Mouse (Mus musculus): Measurements from ENCODE around the gene Skap1. TPM values are rescaled to one million over a fixed set of nuclear protein-coding genes. Genes with fewer than 3 reads are reported as not detected.

Skap1 gene
- polyA plus RNA-seq, 1 experiment, result 2.3 TPM

- TF ChIP-seq CTCF (IDR thresholded peaks at IDR 0.05; ENCODE audit: borderline replicate concordance, extremely low read depth, insufficient read depth, insufficient read length), result peak; percentile 73
- no peak for TF ChIP-seq POLR2A (IDR thresholded peaks at IDR 0.05; ENCODE audit: borderline replicate concordance, extremely low read depth, insufficient read depth, insufficient read length, poor library complexity, severe bottlenecking)
- DNase-seq (ENCODE audit: low read depth), result peak; percentile 92
These were observed 271.5 kb downstream of the Skap1 start for GRCm38 (mm10) chr11:96735908-96736307.

- TF ChIP-seq POLR2A (IDR thresholded peaks at IDR 0.05; ENCODE audit: borderline replicate concordance, extremely low read depth, insufficient read depth, insufficient read length, poor library complexity, severe bottlenecking) (no peak), CTCF (IDR thresholded peaks at IDR 0.05; ENCODE audit: borderline replicate concordance, extremely low read depth, insufficient read depth, insufficient read length) (no peak)
- no peak for DNase-seq (ENCODE audit: low read depth)
These were observed 272.0 kb downstream of the Skap1 start for GRCm38 (mm10) chr11:96736361-96736760.

GRCm38 (mm10) chr11:96737673-96738471, 273.5 kb downstream of the Skap1 start:
- DNase-seq (ENCODE audit: low read depth), result peak; percentile 50
- TF ChIP-seq CTCF (IDR thresholded peaks at IDR 0.05; ENCODE audit: borderline replicate concordance, extremely low read depth, insufficient read depth, insufficient read length) (peak; percentile 44; the same call in 1 of the 2 replicates), POLR2A (IDR thresholded peaks at IDR 0.05; ENCODE audit: borderline replicate concordance, extremely low read depth, insufficient read depth, insufficient read length, poor library complexity, severe bottlenecking) (no peak)

- DNase-seq (ENCODE audit: low read depth), result no peak
- TF ChIP-seq POLR2A (IDR thresholded peaks at IDR 0.05; ENCODE audit: borderline replicate concordance, extremely low read depth, insufficient read depth, insufficient read length, poor library complexity, severe bottlenecking) (no peak), CTCF (IDR thresholded peaks at IDR 0.05; ENCODE audit: borderline replicate concordance, extremely low read depth, insufficient read depth, insufficient read length) (no peak)
These were observed 276.4 kb downstream of the Skap1 start for GRCm38 (mm10) chr11:96740796-96741195.

GRCm38 (mm10) chr11:96741995-96742394, 277.6 kb downstream of the Skap1 start:
- DNase-seq (ENCODE audit: low read depth), result peak; percentile 86
- TF ChIP-seq CTCF (IDR thresholded peaks at IDR 0.05; ENCODE audit: borderline replicate concordance, extremely low read depth, insufficient read depth, insufficient read length) (no peak), POLR2A (IDR thresholded peaks at IDR 0.05; ENCODE audit: borderline replicate concordance, extremely low read depth, insufficient read depth, insufficient read length, poor library complexity, severe bottlenecking) (no peak)

GRCm38 (mm10) chr11:96743000-96743399, 278.6 kb downstream of the Skap1 start:
- peak; percentile 74 for DNase-seq (ENCODE audit: low read depth)

DNA sequence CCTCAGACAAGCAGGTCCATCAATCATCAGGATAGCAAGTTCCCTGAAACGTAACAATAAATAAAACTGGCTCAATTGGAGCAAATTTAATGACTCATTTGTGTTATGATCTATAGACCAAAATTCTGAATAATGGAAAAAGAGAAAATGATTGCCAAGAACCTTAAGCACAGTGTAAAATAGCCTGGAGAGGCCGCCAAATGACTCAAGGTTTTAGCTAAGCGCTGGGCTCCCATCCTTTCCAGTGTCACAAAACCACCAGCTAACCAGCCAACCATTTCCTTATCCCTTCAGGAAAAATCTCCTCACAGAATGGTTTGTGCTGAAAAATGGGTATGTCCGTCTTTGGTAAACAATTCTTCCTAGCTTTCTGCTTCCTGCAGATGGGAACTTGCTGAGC, 279.5 kb downstream of the Skap1 start:
- TF ChIP-seq CTCF (IDR thresholded peaks at IDR 0.05; ENCODE audit: borderline replicate concordance, extremely low read depth, insufficient read depth, insufficient read length) (no peak), POLR2A (IDR thresholded peaks at IDR 0.05; ENCODE audit: borderline replicate concordance, extremely low read depth, insufficient read depth, insufficient read length, poor library complexity, severe bottlenecking) (no peak)
- no peak for DNase-seq (ENCODE audit: low read depth)

More at GRCm38 (mm10) chr11:96743000-96743399, 278.6 kb downstream of the Skap1 start:
- TF ChIP-seq CTCF (IDR thresholded peaks at IDR 0.05; ENCODE audit: borderline replicate concordance, extremely low read depth, insufficient read depth, insufficient read length) (no peak), POLR2A (IDR thresholded peaks at IDR 0.05; ENCODE audit: borderline replicate concordance, extremely low read depth, insufficient read depth, insufficient read length, poor library complexity, severe bottlenecking) (no peak)

DNA sequence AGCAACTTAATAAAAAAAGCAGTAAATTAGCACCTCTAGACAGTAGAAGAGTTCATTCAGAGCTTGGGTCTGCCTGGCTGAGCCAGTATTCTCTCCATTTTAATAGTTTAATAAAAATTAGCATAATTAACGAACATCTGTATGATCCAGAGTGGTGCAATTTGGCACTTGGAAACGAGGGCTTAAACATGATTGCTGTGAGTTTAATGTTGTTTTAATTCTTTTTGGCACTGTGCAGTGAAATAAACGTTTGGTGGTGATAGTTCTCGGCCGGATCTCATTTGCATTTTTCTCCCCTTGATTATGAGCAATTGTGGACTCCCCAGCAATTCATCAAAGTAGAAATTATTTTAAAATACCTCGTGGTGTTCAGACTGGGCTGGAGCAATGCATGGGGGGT, 282.3 kb downstream of the Skap1 start:
- TF ChIP-seq POLR2A (IDR thresholded peaks at IDR 0.05; ENCODE audit: borderline replicate concordance, extremely low read depth, insufficient read depth, insufficient read length, poor library complexity, severe bottlenecking) (no peak), CTCF (IDR thresholded peaks at IDR 0.05; ENCODE audit: borderline replicate concordance, extremely low read depth, insufficient read depth, insufficient read length) (no peak)
- peak; percentile 51 for DNase-seq (ENCODE audit: low read depth)

- no peak for DNase-seq (ENCODE audit: low read depth)
These were observed 283.2 kb downstream of the Skap1 start for GRCm38 (mm10) chr11:96747555-96747954.

DNA sequence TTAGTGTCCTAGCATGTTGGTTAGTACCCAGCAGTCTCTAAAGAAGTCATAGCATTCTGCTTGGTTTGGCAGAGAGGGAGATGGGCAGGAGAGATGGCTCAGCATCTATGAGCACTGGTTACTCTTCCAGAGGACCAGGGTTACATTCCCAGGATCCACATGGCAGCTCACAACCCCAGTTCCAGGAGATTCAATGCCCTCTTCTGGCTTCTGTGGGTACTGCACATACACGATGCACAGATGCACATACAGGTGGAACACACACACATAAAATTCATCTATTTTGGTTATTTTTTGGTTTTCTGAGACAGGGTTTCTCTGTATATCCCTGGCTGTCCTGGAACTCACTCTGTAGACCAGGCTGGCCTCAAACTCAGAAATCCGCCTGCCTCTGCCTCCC, 290.9 kb downstream of the Skap1 start:
- DNase-seq (ENCODE audit: low read depth), result no peak
- peak; percentile 4; the same call in 1 of the 2 replicates for TF ChIP-seq CTCF (IDR thresholded peaks at IDR 0.05; ENCODE audit: borderline replicate concordance, extremely low read depth, insufficient read depth, insufficient read length)
- TF ChIP-seq POLR2A (IDR thresholded peaks at IDR 0.05; ENCODE audit: borderline replicate concordance, extremely low read depth, insufficient read depth, insufficient read length, poor library complexity, severe bottlenecking), result no peak

More at GRCm38 (mm10) chr11:96747555-96747954, 283.2 kb downstream of the Skap1 start:
- TF ChIP-seq CTCF (IDR thresholded peaks at IDR 0.05; ENCODE audit: borderline replicate concordance, extremely low read depth, insufficient read depth, insufficient read length) (no peak), POLR2A (IDR thresholded peaks at IDR 0.05; ENCODE audit: borderline replicate concordance, extremely low read depth, insufficient read depth, insufficient read length, poor library complexity, severe bottlenecking) (no peak)

GRCm38 (mm10) chr11:96757421-96757820, 293.0 kb downstream of the Skap1 start:
- TF ChIP-seq POLR2A (IDR thresholded peaks at IDR 0.05; ENCODE audit: borderline replicate concordance, extremely low read depth, insufficient read depth, insufficient read length, poor library complexity, severe bottlenecking), result no peak
- TF ChIP-seq CTCF (IDR thresholded peaks at IDR 0.05; ENCODE audit: borderline replicate concordance, extremely low read depth, insufficient read depth, insufficient read length), result no peak; the same call in 1 of the 2 replicates
- no peak for DNase-seq (ENCODE audit: low read depth)

- no peak for TF ChIP-seq CTCF (IDR thresholded peaks at IDR 0.05; ENCODE audit: borderline replicate concordance, extremely low read depth, insufficient read depth, insufficient read length)
- no peak for TF ChIP-seq POLR2A (IDR thresholded peaks at IDR 0.05; ENCODE audit: borderline replicate concordance, extremely low read depth, insufficient read depth, insufficient read length, poor library complexity, severe bottlenecking)
- DNase-seq (ENCODE audit: low read depth), result no peak
These were observed 294.0 kb downstream of the Skap1 start for GRCm38 (mm10) chr11:96758402-96758801.
